Mouse (Mus musculus) limb, embryonic 14.5 days (tissue): ENCODE measurements around the gene Prkch. TPM values are rescaled to one million over a fixed set of nuclear protein-coding genes. Genes with fewer than 3 reads are reported as not detected.

Experiments
- ATAC-seq: fragments of 200-750 bp; cut with Nextera tagmentation; 2 replicates; pipeline ENCODE4 v1.8.0; 2017; ENCODE audit warnings: low read depth, moderate number of reproducible peaks, moderate TSS enrichment; ENCODE audit not compliant: low FRiP score
- DNase-seq: peaks from one replicate; pipeline ENCODE4 v3.0.0-alpha.2; 2015; ENCODE audit warnings: low spot score
- H3K27ac ChIP-seq: fragments of 300-500 bp; sonication (generic); replicated peaks from 2 replicates; pipeline ENCODE4 v1.5.1; 2014; ENCODE audit warnings: low read depth, mild to moderate bottlenecking, low read length, moderate library complexity, mixed read lengths
- H3K27me3 ChIP-seq: fragments of 300-500 bp; sonication (generic); 2 replicates; pipeline ENCODE4 v1.6.1; 2014; ENCODE audit warnings: low read length, mixed read lengths; ENCODE audit not compliant: control insufficient read depth, insufficient read depth
- H3K36me3 ChIP-seq: fragments of 300-500 bp; sonication (generic); 2 replicates; pipeline ENCODE4 v1.6.1; 2014; ENCODE audit warnings: mild to moderate bottlenecking, low read length, moderate library complexity, mixed read lengths; ENCODE audit not compliant: control insufficient read depth, insufficient read depth
- H3K4me1 ChIP-seq: fragments of 300-500 bp; sonication (generic); 2 replicates; pipeline ENCODE4 v1.6.1; 2014; ENCODE audit warnings: antibody characterized with exemption, low read length, mixed read lengths; ENCODE audit not compliant: control insufficient read depth, insufficient read depth
- H3K4me2 ChIP-seq: fragments of 300-500 bp; sonication (generic); replicated peaks from 2 replicates; pipeline ENCODE4 v1.6.1; 2014; ENCODE audit warnings: low read depth, mild to moderate bottlenecking, low read length, moderate library complexity; ENCODE audit not compliant: severe bottlenecking
- H3K4me3 ChIP-seq: fragments of 300-500 bp; sonication (generic); replicated peaks from 2 replicates; pipeline ENCODE4 v1.5.1; 2014; ENCODE audit warnings: low read length
- H3K9ac ChIP-seq: fragments of 300-500 bp; sonication (generic); 2 replicates; pipeline ENCODE4 v1.6.1; 2014; ENCODE audit warnings: mild to moderate bottlenecking, low read depth, low read length, moderate library complexity; ENCODE audit not compliant: severe bottlenecking
- H3K9me3 ChIP-seq: fragments of 300-500 bp; sonication (generic); 2 replicates; pipeline ENCODE4 v1.6.1; 2016; ENCODE audit warnings: low read length; ENCODE audit not compliant: control insufficient read depth
- POLR2A ChIP-seq: fragments of 200-500 bp; IDR thresholded peaks from 2 replicates; pipeline ENCODE4 v1.8.0; 2012; ENCODE audit warnings: inconsistent platforms, mild to moderate bottlenecking, moderate library complexity, borderline replicate concordance; ENCODE audit not compliant: insufficient read depth, insufficient read length; ENCODE audit errors: extremely low read depth
- whole genome bisulfite sequencing: fragments of 180-500 bp; shearing (Covaris S2); extraction: QIAGEN DNeasy Blood & Tissue Kit; methylation state at CpG from one replicate; pipeline ENCODE4 v1.1.7; 2014; 5-methylcytosine and 5-hydroxymethylcytosine counted together
- polyA plus RNA-seq, 2 experiments: library from polyadenylated mRNA; depleted of rRNA in 1 of 2; stranded (reverse) in 1 of 2; unstranded in 1 of 2; fragments of >200 nt; fragmentation: Nextera tagmentation in 1 of 2; extraction: Ambion mirVana in 1 of 2; gene quantifications; 2 replicates each; pipeline versions ENCODE4 v1.2.1 to v1.2.3; 2012 to 2014

Gene Prkch
- polyA plus RNA-seq, 2 experiments, result 9.3 to 17.2 TPM

GRCm38 (mm10) chr12:73739611-73740219, 155.1 kb downstream of the Prkch start:
- TF ChIP-seq POLR2A, result no peak
- no peaks in the 10 kb centered on the region for H3K27me3 ChIP-seq
- ATAC-seq, result no peak
- H3K4me2 ChIP-seq, result no peak overlapping the region
- 86% methylated on average over 6 of the region's 6 CpGs for WGBS
- DNase-seq, result no peak
- no peaks in the 10 kb centered on the region for H3K9me3 ChIP-seq
- H3K4me3 ChIP-seq, result no peak overlapping the region
- H3K9ac ChIP-seq, result no peak overlapping the region
- no peaks in the 10 kb centered on the region for H3K4me1 ChIP-seq
- no peak overlapping the region for H3K27ac ChIP-seq
- no peaks in the 10 kb centered on the region for H3K36me3 ChIP-seq

DNA sequence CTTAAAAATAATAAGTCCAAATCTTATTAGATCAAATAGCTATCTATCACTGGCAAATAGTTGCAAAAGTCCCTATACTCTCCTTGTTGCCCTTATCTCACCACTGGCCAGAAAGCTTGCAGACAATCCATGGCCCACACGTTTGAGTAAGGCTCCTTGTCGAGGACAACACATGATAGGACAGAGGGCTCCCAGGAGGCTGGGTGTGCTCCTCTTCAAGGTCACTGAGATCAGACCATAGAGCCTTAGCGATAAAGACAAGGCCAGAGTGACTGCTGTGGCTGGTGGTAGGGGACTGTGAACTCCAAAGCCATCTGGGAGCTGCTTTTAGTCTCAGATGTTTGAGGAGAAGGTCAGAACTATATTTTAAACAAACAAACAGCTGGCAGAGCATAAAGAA, 158.0 kb downstream of the Prkch start:
- WGBS, result 64% methylated on average over 3 of the region's 3 CpGs
- no peak for TF ChIP-seq POLR2A
- DNase-seq (no peak), ATAC-seq (no peak)
- Histone ChIP-seq H3K4me3 (no peak overlapping the region), H3K27ac (no peak overlapping the region), H3K4me2 (no peak overlapping the region), H3K27me3 (no peaks in the 10 kb centered on the region), H3K36me3 (no peaks in the 10 kb centered on the region), H3K9ac (no peak overlapping the region), H3K4me1 (no peaks in the 10 kb centered on the region), H3K9me3 (no peaks in the 10 kb centered on the region)

- Histone ChIP-seq H3K9me3 (no peaks in the 10 kb centered on the region), H3K36me3 (no peaks in the 10 kb centered on the region), H3K4me3 (no peak overlapping the region), H3K27ac (no peak overlapping the region), H3K27me3 (no peaks in the 10 kb centered on the region), H3K4me2 (no peak overlapping the region), H3K4me1 (no peaks in the 10 kb centered on the region), H3K9ac (no peak overlapping the region)
- ATAC-seq, result no peak
- TF ChIP-seq POLR2A, result no peak
- DNase-seq, result no peak
These were observed 158.5 kb downstream of the Prkch start for GRCm38 (mm10) chr12:73743087-73743486.

DNA sequence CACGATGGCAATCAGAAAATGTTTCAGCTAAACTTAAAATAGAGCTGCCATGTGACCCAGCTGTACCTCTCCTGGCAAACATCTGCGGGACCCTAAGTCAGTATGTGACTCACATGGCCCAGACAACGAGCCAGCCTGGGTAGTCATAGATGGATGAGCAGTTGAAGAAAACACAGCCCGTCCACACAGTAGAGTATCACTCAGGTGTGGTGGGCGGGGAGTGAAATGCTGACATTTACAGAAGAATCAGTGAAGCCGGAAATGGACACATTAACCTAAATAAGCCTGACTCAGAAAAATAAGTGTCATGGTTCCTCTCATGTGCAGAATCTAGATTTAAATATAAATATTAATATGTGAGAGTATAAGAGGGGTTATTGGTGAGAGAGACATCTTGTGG, 161.5 kb downstream of the Prkch start:
- 91% methylated on average over 6 of the region's 6 CpGs for WGBS
- Histone ChIP-seq H3K27ac (no peak overlapping the region), H3K36me3 (no peaks in the 10 kb centered on the region), H3K9ac (no peak overlapping the region), H3K27me3 (no peaks in the 10 kb centered on the region), H3K4me2 (no peak overlapping the region), H3K4me3 (no peak overlapping the region), H3K9me3 (no peaks in the 10 kb centered on the region), H3K4me1 (0 out of 2 replicates have a peak, but pooled peaks cover 3% of the 10 kb centered on the region)
- no peak for ATAC-seq
- DNase-seq, result no peak
- no peak for TF ChIP-seq POLR2A

- Histone ChIP-seq H3K9me3 (no peaks in the 10 kb centered on the region), H3K9ac (no peak overlapping the region), H3K27me3 (no peaks in the 10 kb centered on the region), H3K4me3 (no peak overlapping the region), H3K4me1 (0 out of 2 replicates have a peak, but pooled peaks cover 3% of the 10 kb centered on the region), H3K36me3 (no peaks in the 10 kb centered on the region), H3K27ac (no peak overlapping the region), H3K4me2 (no peak overlapping the region)
- no peak for ATAC-seq
- DNase-seq, result no peak
- TF ChIP-seq POLR2A, result no peak
- 91% methylated on average over 3 of the region's 3 CpGs for WGBS
These were observed 163.8 kb downstream of the Prkch start for GRCm38 (mm10) chr12:73748373-73748772.
